Mouse (Mus musculus) CH12F3 (cell line): ENCODE results near the gene Lgr4.

Experiments
- in situ Hi-C: fragments of 300-500 bp; cut with MboI; formaldehyde crosslinking; loops from 2 replicates; pipeline ENCODE4 v1.14.3; 2020; ENCODE audit warnings: low sequenced_read_pairs

Gene Lgr4

GRCm38 (mm10) chr2:110007423-110008267 lies 90.2 kb downstream of the Lgr4 start:
- in situ Hi-C loops, result no loop called here

GRCm38 (mm10) chr2:110009449-110009848 lies 92.0 kb downstream of the Lgr4 start:
- in situ Hi-C loops, result no loop called here

- in situ Hi-C loops, result no loop called here
Measured at GRCm38 (mm10) chr2:110012184-110012725, 94.8 kb downstream of the Lgr4 start.

- in situ Hi-C loops, result no loop called here
Measured at GRCm38 (mm10) chr2:110017087-110017486, 99.6 kb downstream of the Lgr4 start.

GRCm38 (mm10) chr2:110017616-110018505 lies 100.4 kb downstream of the Lgr4 start, which contains the start of gene Ccdc34:
Ccdc34 (plus strand) TSS chr2:110017817.
- in situ Hi-C loops, result no loop called here

GRCm38 (mm10) chr2:110019656-110020055 lies 102.2 kb downstream of the Lgr4 start:
- in situ Hi-C loops, result no loop called here

- in situ Hi-C loops, result no loop called here
Measured at GRCm38 (mm10) chr2:110020430-110020829, 103.0 kb downstream of the Lgr4 start.

- in situ Hi-C loops, result no loop called here
Measured at GRCm38 (mm10) chr2:110036265-110036664, 118.8 kb downstream of the Lgr4 start.

- in situ Hi-C loops, result no loop called here
Measured at GRCm38 (mm10) chr2:110036665-110037064, 119.2 kb downstream of the Lgr4 start.

GRCm38 (mm10) chr2:110037221-110037620 lies 119.8 kb downstream of the Lgr4 start:
- in situ Hi-C loops, result no loop called here

- in situ Hi-C loops, result no loop called here
Measured at GRCm38 (mm10) chr2:110038341-110038740, 120.9 kb downstream of the Lgr4 start.

- in situ Hi-C loops, result no loop called here
Measured at GRCm38 (mm10) chr2:110042861-110043760, 125.7 kb downstream of the Lgr4 start.

- in situ Hi-C loops, result no loop called here
Measured at GRCm38 (mm10) chr2:110058424-110058823, 141.0 kb downstream of the Lgr4 start.

GRCm38 (mm10) chr2:110063131-110063530 lies 145.7 kb downstream of the Lgr4 start:
- in situ Hi-C loops, result no loop called here
